Mouse (Mus musculus) neural tube, embryonic 14.5 days (tissue): ENCODE data around the gene Hand1. TPM values are rescaled to one million over a fixed set of nuclear protein-coding genes. Genes with fewer than 3 reads are reported as not detected.

Source experiments
- ATAC-seq: fragments of 200-750 bp; cut with Nextera tagmentation; 2 replicates; pipeline ENCODE4 v1.8.0; 2017; ENCODE audit warnings: low read depth, mild to moderate bottlenecking, moderate TSS enrichment, moderate library complexity
- H3K27ac ChIP-seq: fragments of 300-500 bp; sonication (generic); 2 replicates; pipeline ENCODE4 v1.5.1; 2014; ENCODE audit warnings: low read depth, mild to moderate bottlenecking, control low read depth, low read length, moderate library complexity, mixed read lengths
- H3K27me3 ChIP-seq: fragments of 300-500 bp; sonication (generic); 2 replicates; pipeline ENCODE4 v1.6.1; 2014; ENCODE audit warnings: low read length; ENCODE audit not compliant: control insufficient read depth, insufficient read depth
- H3K36me3 ChIP-seq: fragments of 300-500 bp; sonication (generic); 2 replicates; pipeline ENCODE4 v1.6.1; 2014; ENCODE audit warnings: low read length, mixed read lengths; ENCODE audit not compliant: control insufficient read depth, insufficient read depth
- H3K4me1 ChIP-seq: fragments of 300-500 bp; sonication (generic); 2 replicates; pipeline ENCODE4 v1.6.1; 2014; ENCODE audit warnings: low read length; ENCODE audit not compliant: control insufficient read depth, insufficient read depth
- H3K4me2 ChIP-seq: fragments of 300-500 bp; sonication (generic); 2 replicates; pipeline ENCODE4 v1.6.1; 2014; ENCODE audit warnings: mild to moderate bottlenecking, low read depth, low read length, control low read depth
- H3K4me3 ChIP-seq: fragments of 300-500 bp; sonication (generic); 2 replicates; pipeline ENCODE4 v1.5.1; 2014; ENCODE audit warnings: low read depth, low read length, control low read depth, mixed read lengths
- H3K9ac ChIP-seq: fragments of 300-500 bp; sonication (generic); replicated peaks from 2 replicates; pipeline ENCODE4 v1.6.1; 2014; ENCODE audit warnings: low read depth, mild to moderate bottlenecking, control low read depth, low read length, mixed read lengths
- H3K9me3 ChIP-seq: fragments of 300-500 bp; sonication (generic); 2 replicates; pipeline ENCODE4 v1.6.1; 2016; ENCODE audit warnings: low read length; ENCODE audit not compliant: control insufficient read depth
- WGBS: fragments of 180-500 bp; shearing (Covaris S2); extraction: QIAGEN DNeasy Blood & Tissue Kit; methylation state at CpG from one replicate; pipeline ENCODE4 v1.1.7; 2014; 5-methylcytosine and 5-hydroxymethylcytosine counted together
- polyA plus RNA-seq: library from polyadenylated mRNA; unstranded; fragments of >200 nt; fragmentation: Nextera tagmentation; extraction: Ambion mirVana; gene quantifications from 2 replicates; pipeline ENCODE4 v1.2.1, GENCODE M21; 2014

Gene Hand1
- polyA plus RNA-seq, result 0.11 and 0.14 TPM in 2 replicates

GRCm38 (mm10) chr11:57832552-57833201 lies at the start of gene Hand1:
Hand1 (minus strand) TSS chr11:57832818.
- Histone ChIP-seq H3K9ac (no peak within 1 kb of the TSS), H3K27ac (no peak within 1 kb of the TSS), H3K4me1 (peaks cover 7% of the 10 kb centered on the region; the same call in 1 of the 2 replicates), H3K4me3 (no peak within 1 kb of the TSS), H3K27me3 (peaks cover 69% of the 10 kb centered on the region), H3K9me3 (no peaks in the 10 kb centered on the region), H3K4me2 (no peak within 1 kb of the TSS), H3K36me3 (no peaks in the 10 kb centered on the region)
- 2% methylated on average over 23 of the region's 23 CpGs for WGBS
- ATAC-seq, result no peak

GRCm38 (mm10) chr11:57876157-57876556 lies 43.5 kb upstream of the Hand1 start:
- 80% methylated on average over 2 of the region's 2 CpGs for WGBS
- Histone ChIP-seq H3K36me3 (no peaks in the 10 kb centered on the region), H3K27me3 (no peaks in the 10 kb centered on the region), H3K9ac (no peak overlapping the region), H3K4me3 (no peak overlapping the region), H3K4me2 (no peak overlapping the region), H3K9me3 (no peaks in the 10 kb centered on the region), H3K4me1 (no peaks in the 10 kb centered on the region), H3K27ac (no peak overlapping the region)
- ATAC-seq, result no peak

GRCm38 (mm10) chr11:57873014-57873413 lies 40.4 kb upstream of the Hand1 start:
- H3K27me3 ChIP-seq, result no peaks in the 10 kb centered on the region
- H3K4me2 ChIP-seq, result no peak overlapping the region
- H3K27ac ChIP-seq, result no peak overlapping the region
- no peaks in the 10 kb centered on the region for H3K9me3 ChIP-seq
- H3K4me1 ChIP-seq, result no peaks in the 10 kb centered on the region
- no peaks in the 10 kb centered on the region for H3K36me3 ChIP-seq
- no peak overlapping the region for H3K4me3 ChIP-seq
- 67% methylated on average over 3 of the region's 3 CpGs for WGBS
- H3K9ac ChIP-seq, result no peak overlapping the region
- ATAC-seq, result no peak

GRCm38 (mm10) chr11:57868753-57869460 lies 36.3 kb upstream of the Hand1 start:
- WGBS, result 56% methylated on average over 9 of the region's 9 CpGs
- no peak for ATAC-seq

GRCm38 (mm10) chr11:57866466-57866865 lies 33.8 kb upstream of the Hand1 start:
- no peaks in the 10 kb centered on the region for H3K4me1 ChIP-seq
- H3K9ac ChIP-seq, result no peak overlapping the region
- no peak overlapping the region for H3K27ac ChIP-seq
- no peaks in the 10 kb centered on the region for H3K9me3 ChIP-seq
- 43% methylated on average over 7 of the region's 7 CpGs for WGBS
- no peak overlapping the region for H3K4me2 ChIP-seq
- H3K36me3 ChIP-seq, result no peaks in the 10 kb centered on the region
- no peaks in the 10 kb centered on the region for H3K27me3 ChIP-seq
- H3K4me3 ChIP-seq, result no peak overlapping the region
- ATAC-seq, result no peak

More at GRCm38 (mm10) chr11:57868753-57869460, 36.3 kb upstream of the Hand1 start:
- no peak overlapping the region for H3K9ac ChIP-seq
- H3K4me3 ChIP-seq, result no peak overlapping the region
- no peaks in the 10 kb centered on the region for H3K4me1 ChIP-seq
- no peaks in the 10 kb centered on the region for H3K27me3 ChIP-seq
- H3K36me3 ChIP-seq, result no peaks in the 10 kb centered on the region
- no peaks in the 10 kb centered on the region for H3K9me3 ChIP-seq
- no peak overlapping the region for H3K27ac ChIP-seq
- H3K4me2 ChIP-seq, result no peak overlapping the region

GRCm38 (mm10) chr11:57864577-57864976 lies 32.0 kb upstream of the Hand1 start:
- no peak overlapping the region for H3K4me2 ChIP-seq
- no peak overlapping the region for H3K27ac ChIP-seq
- 52% methylated on average over 8 of the region's 8 CpGs for WGBS
- H3K9ac ChIP-seq, result no peak overlapping the region
- H3K4me3 ChIP-seq, result no peak overlapping the region
- no peaks in the 10 kb centered on the region for H3K9me3 ChIP-seq
- ATAC-seq, result no peak
- no peaks in the 10 kb centered on the region for H3K27me3 ChIP-seq
- H3K36me3 ChIP-seq, result no peaks in the 10 kb centered on the region
- H3K4me1 ChIP-seq, result no peaks in the 10 kb centered on the region

- Histone ChIP-seq H3K4me2 (no peak overlapping the region), H3K9ac (no peak overlapping the region), H3K9me3 (no peaks in the 10 kb centered on the region), H3K4me3 (no peak overlapping the region), H3K27me3 (no peaks in the 10 kb centered on the region), H3K27ac (no peak overlapping the region), H3K4me1 (no peaks in the 10 kb centered on the region), H3K36me3 (no peaks in the 10 kb centered on the region)
- no peak for ATAC-seq
- 94% methylated on average over 7 of the region's 7 CpGs for WGBS
Observed at GRCm38 (mm10) chr11:57862088-57862487, 29.5 kb upstream of the Hand1 start.

- no peak overlapping the region for H3K9ac ChIP-seq
- H3K27me3 ChIP-seq, result no peaks in the 10 kb centered on the region
- no peak overlapping the region for H3K27ac ChIP-seq
- no peak overlapping the region for H3K4me2 ChIP-seq
- H3K4me1 ChIP-seq, result no peaks in the 10 kb centered on the region
- H3K36me3 ChIP-seq, result no peaks in the 10 kb centered on the region
- 55% methylated on average over 4 of the region's 4 CpGs for WGBS
- ATAC-seq, result no peak
- no peaks in the 10 kb centered on the region for H3K9me3 ChIP-seq
- H3K4me3 ChIP-seq, result no peak overlapping the region
Observed at GRCm38 (mm10) chr11:57857709-57858108, 25.1 kb upstream of the Hand1 start.

- Histone ChIP-seq H3K4me1 (no peaks in the 10 kb centered on the region), H3K9ac (no peak overlapping the region), H3K36me3 (no peaks in the 10 kb centered on the region), H3K27me3 (no peaks in the 10 kb centered on the region), H3K9me3 (no peaks in the 10 kb centered on the region), H3K27ac (no peak overlapping the region), H3K4me3 (no peak overlapping the region), H3K4me2 (no peak overlapping the region)
- 75% methylated on average over 6 of the region's 6 CpGs for WGBS
- ATAC-seq, result no peak
Observed at GRCm38 (mm10) chr11:57853571-57853970, 21.0 kb upstream of the Hand1 start.
